Mouse (Mus musculus) cerebellum, adult 2 months (tissue): ENCODE data around the gene Exosc10.

ENCODE experiments used
- CTCF ChIP-seq: fragments of 200-500 bp; IDR thresholded peaks from 2 replicates; pipeline ENCODE4 v1.5.1; 2011; ENCODE audit warnings: low read depth, mild to moderate bottlenecking, control low read depth, low read length, moderate library complexity, borderline replicate concordance; ENCODE audit not compliant: insufficient read depth
- POLR2A ChIP-seq: fragments of 200-500 bp; IDR thresholded peaks from 2 replicates; pipeline ENCODE4 v1.6.1; 2011; ENCODE audit warnings: low read length, control low read depth, borderline replicate concordance; ENCODE audit not compliant: insufficient read depth

DNA sequence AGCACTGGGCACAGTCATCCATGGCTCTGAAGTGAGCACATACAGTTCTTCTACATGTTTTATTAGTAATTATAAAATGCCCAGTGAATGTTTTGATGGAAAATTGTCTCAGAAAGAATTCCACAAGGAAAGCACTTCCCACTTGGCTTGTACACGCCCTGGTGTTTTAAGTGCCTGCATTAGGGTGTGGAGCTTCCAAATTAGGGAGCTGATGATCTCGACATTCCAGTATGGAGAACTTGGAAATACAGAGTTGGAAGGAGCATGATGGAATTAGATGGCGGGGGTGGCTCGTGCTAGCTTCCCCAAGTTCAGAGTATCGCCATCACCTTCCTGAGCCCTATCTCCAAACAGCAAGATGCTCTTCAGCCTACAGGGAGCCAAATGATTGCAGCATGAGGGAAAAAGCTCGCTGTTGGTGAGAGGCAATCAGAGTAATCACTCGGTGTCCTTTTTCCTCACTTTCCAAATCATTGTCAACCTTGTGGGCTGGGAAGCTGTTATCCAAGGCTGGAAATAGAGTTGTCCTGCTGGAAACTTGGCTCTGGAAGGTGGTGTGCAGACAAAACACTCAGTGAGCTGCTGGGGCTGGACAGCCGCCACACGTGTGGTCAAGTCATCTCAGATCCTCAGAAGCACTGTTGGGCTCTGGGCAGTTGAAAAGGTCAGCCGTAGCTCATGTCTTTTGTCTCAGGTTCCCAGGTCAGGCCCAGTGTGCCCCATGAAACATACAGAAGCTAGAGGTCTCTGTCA lies 30.9 kb upstream of the Exosc10 start:
- no peak for TF ChIP-seq CTCF
- TF ChIP-seq POLR2A, result no peak
